Comparison of ENCODE assay signal across 10 mouse cellular contexts in the genomic region with DNA sequence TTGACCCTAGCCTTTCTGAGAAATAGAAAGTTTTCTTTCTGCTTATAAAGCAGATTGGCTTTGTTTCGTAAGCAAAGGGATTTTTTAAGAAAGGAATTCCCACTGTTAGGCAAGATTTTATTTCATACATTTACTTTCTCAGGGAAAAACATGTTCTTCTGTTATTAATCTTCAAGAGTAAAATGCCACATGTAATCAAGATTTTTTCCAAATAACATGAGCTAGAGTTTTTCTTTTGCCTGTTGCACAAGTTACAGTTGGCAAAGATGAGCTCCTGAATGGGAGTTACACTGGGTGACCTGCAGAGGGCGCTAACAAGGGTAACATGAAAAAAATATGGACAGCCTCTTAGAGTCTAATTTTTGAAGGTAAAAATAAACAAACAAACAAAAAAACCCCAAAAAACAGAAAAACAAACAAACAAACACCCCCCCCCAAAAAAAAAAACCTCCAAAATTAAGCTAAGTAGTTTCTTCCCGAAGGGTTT.
DNase-seq lines count a peak whose midpoint lies in the region; ATAC-seq lines count a peak whose summit lies in the region.
"Had no signal": no experiment of that assay in that cellular context is flagged by ENCODE, and none has a peak within 500 bp of the region (broad histone marks: within the 10 kb centered on the region; RNA-seq: fewer than 3 reads in every experiment).

No protein-coding gene starts in this region.

- H3K9me3 ChIP-seq in forebrain, embryonic 11.5 days (ENCODE audit: control insufficient read depth, low read length) = no peaks in the 10 kb centered on the region
- H3K9me3 ChIP-seq in forebrain, embryonic 16.5 days (ENCODE audit: control insufficient read depth, low read length) = no peaks in the 10 kb centered on the region
- H3K9me3 ChIP-seq in midbrain, embryonic 14.5 days (ENCODE audit: control insufficient read depth, low read length) = no peaks in the 10 kb centered on the region
- H3K9me3 ChIP-seq in midbrain, embryonic 13.5 days = no peaks in the 10 kb centered on the region
- H3K9me3 ChIP-seq: hindbrain, embryonic 15.5 days; midbrain, embryonic 12.5 days had no signal

- no peaks in the 10 kb centered on the region for H3K36me3 ChIP-seq in forebrain, embryonic 11.5 days (ENCODE audit: control insufficient read depth, insufficient read depth, low read length)
- H3K36me3 ChIP-seq in forebrain, embryonic 16.5 days (ENCODE audit: control insufficient read depth, insufficient read depth) = no peaks in the 10 kb centered on the region
- no peaks in the 10 kb centered on the region for H3K36me3 ChIP-seq in midbrain, embryonic 14.5 days (ENCODE audit: control insufficient read depth, insufficient read depth, low read length)
- H3K36me3 ChIP-seq in midbrain, embryonic 13.5 days = no peaks in the 10 kb centered on the region
- H3K36me3 ChIP-seq: hindbrain, embryonic 15.5 days; midbrain, embryonic 12.5 days had no signal

- no peaks in the 10 kb centered on the region for H3K4me1 ChIP-seq in forebrain, embryonic 11.5 days (replicated peaks; ENCODE audit: control insufficient read depth, insufficient read depth, low read length)
- peaks cover 8% of the 10 kb centered on the region for H3K4me1 ChIP-seq in forebrain, embryonic 16.5 days (replicated peaks; ENCODE audit: control insufficient read depth, insufficient read depth, low read length)
- H3K4me1 ChIP-seq in midbrain, embryonic 14.5 days (ENCODE audit: control insufficient read depth, insufficient read depth, low read length) = no peaks in the 10 kb centered on the region
- no peaks in the 10 kb centered on the region for H3K4me1 ChIP-seq in midbrain, embryonic 13.5 days (replicated peaks)
- H3K4me1 ChIP-seq: hindbrain, embryonic 15.5 days; midbrain, embryonic 12.5 days had no signal

- 67% methylated on average over 3 of the region's 3 CpGs for WGBS in forebrain, embryonic 11.5 days
- WGBS in forebrain, embryonic 16.5 days = 66% methylated on average over 3 of the region's 3 CpGs
- 71% methylated on average over 3 of the region's 3 CpGs for WGBS in midbrain, embryonic 14.5 days
- WGBS in midbrain, embryonic 13.5 days = 76% methylated on average over 3 of the region's 3 CpGs

- H3K27me3 ChIP-seq in forebrain, embryonic 11.5 days (ENCODE audit: control insufficient read depth, insufficient read depth, low read length) = no peaks in the 10 kb centered on the region
- no peaks in the 10 kb centered on the region for H3K27me3 ChIP-seq in forebrain, embryonic 16.5 days (replicated peaks; ENCODE audit: control insufficient read depth, insufficient read depth, low read length)
- no peaks in the 10 kb centered on the region for H3K27me3 ChIP-seq in midbrain, embryonic 14.5 days (ENCODE audit: control insufficient read depth, insufficient read depth, low read length)
- H3K27me3 ChIP-seq in midbrain, embryonic 13.5 days = no peaks in the 10 kb centered on the region
- H3K27me3 ChIP-seq: hindbrain, embryonic 15.5 days; midbrain, embryonic 12.5 days had no signal

- H3K4me2 ChIP-seq in forebrain, embryonic 11.5 days (ENCODE audit: low read depth, low read length, severe bottlenecking) = no peak overlapping the region
- H3K4me2 ChIP-seq in forebrain, embryonic 16.5 days (ENCODE audit: low read length) = no peak overlapping the region
- no peak overlapping the region for H3K4me2 ChIP-seq in midbrain, embryonic 14.5 days (ENCODE audit: low read length)
- H3K4me2 ChIP-seq in midbrain, embryonic 13.5 days (replicated peaks) = no peak overlapping the region
- H3K4me2 ChIP-seq: hindbrain, embryonic 15.5 days; midbrain, embryonic 12.5 days had no signal

- H3K9ac ChIP-seq in forebrain, embryonic 11.5 days (ENCODE audit: low read length) = no peak overlapping the region
- no peak overlapping the region for H3K9ac ChIP-seq in forebrain, embryonic 16.5 days (replicated peaks; ENCODE audit: low read depth, low read length)
- H3K9ac ChIP-seq in midbrain, embryonic 14.5 days (replicated peaks; ENCODE audit: low read length) = no peak overlapping the region
- no peak overlapping the region for H3K9ac ChIP-seq in midbrain, embryonic 13.5 days (replicated peaks)
- H3K9ac ChIP-seq: hindbrain, embryonic 15.5 days; midbrain, embryonic 12.5 days had no signal

- peak; percentile 58 for DNase-seq in forebrain, embryonic 11.5 days (ENCODE audit: low spot score)
- peak; percentile 46 for DNase-seq in midbrain, embryonic 14.5 days
- peak; percentile 48 to 71 for DNase-seq in cerebellum, postnatal 14 days
- DNase-seq in lung, postnatal 25 days (ENCODE audit: low spot score) = peak; percentile 45
- DNase-seq in kidney, adult 18-20 months = no peak
- no peak for DNase-seq in left cerebral cortex, postnatal 36 days (ENCODE audit: low spot score in 2 of 2)

- H3K4me3 ChIP-seq in forebrain, embryonic 11.5 days (ENCODE audit: low read depth, low read length) = no peak overlapping the region
- no peak overlapping the region for H3K4me3 ChIP-seq in forebrain, embryonic 16.5 days (replicated peaks; ENCODE audit: low read length)
- no peak overlapping the region for H3K4me3 ChIP-seq in midbrain, embryonic 14.5 days (replicated peaks; ENCODE audit: low read depth, low read length)
- H3K4me3 ChIP-seq in midbrain, embryonic 13.5 days (replicated peaks) = no peak overlapping the region
- H3K4me3 ChIP-seq: hindbrain, embryonic 15.5 days; midbrain, embryonic 12.5 days had no signal

- no peak overlapping the region for H3K27ac ChIP-seq in forebrain, embryonic 11.5 days (ENCODE audit: low read depth, low read length)
- no peak overlapping the region for H3K27ac ChIP-seq in forebrain, embryonic 16.5 days (ENCODE audit: low read length)
- H3K27ac ChIP-seq in midbrain, embryonic 14.5 days (replicated peaks; ENCODE audit: low read depth, low read length) = no peak overlapping the region
- H3K27ac ChIP-seq in midbrain, embryonic 13.5 days = no peak overlapping the region
- H3K27ac ChIP-seq: hindbrain, embryonic 15.5 days; midbrain, embryonic 12.5 days had no signal

- intact Hi-C loops in left cerebral cortex, postnatal 36 days (cut with DNase I) = loop anchor here (10.0 kb wide), 1 partner anchor 536 kb away; a partner anchor contains a TSS

- ATAC-seq in forebrain, embryonic 11.5 days (replicated peaks; ENCODE audit: low FRiP score) = no peak
- no peak for ATAC-seq in forebrain, embryonic 16.5 days
- ATAC-seq in midbrain, embryonic 14.5 days (ENCODE audit: low FRiP score, low TSS enrichment) = no peak
- no peak for ATAC-seq in midbrain, embryonic 13.5 days

Comparison
In these comparisons a context has a peak if more than half of its experiments do, and no peak if none do; other contexts are left out.
1. DNase-seq: peak in forebrain, embryonic 11.5 days (single experiment), midbrain, embryonic 14.5 days (single experiment), cerebellum, postnatal 14 days (2 of 2) and lung, postnatal 25 days (single experiment); none in kidney, adult 18-20 months (single experiment) and left cerebral cortex, postnatal 36 days (0 of 2).